Mouse (Mus musculus) retina, postnatal 1 day (tissue): ENCODE measurements around the gene Sox5.

Source experiments
- DNase-seq: peaks from one replicate; pipeline ENCODE4 v3.0.0-alpha.2; 2012

The Sox5 gene

DNA sequence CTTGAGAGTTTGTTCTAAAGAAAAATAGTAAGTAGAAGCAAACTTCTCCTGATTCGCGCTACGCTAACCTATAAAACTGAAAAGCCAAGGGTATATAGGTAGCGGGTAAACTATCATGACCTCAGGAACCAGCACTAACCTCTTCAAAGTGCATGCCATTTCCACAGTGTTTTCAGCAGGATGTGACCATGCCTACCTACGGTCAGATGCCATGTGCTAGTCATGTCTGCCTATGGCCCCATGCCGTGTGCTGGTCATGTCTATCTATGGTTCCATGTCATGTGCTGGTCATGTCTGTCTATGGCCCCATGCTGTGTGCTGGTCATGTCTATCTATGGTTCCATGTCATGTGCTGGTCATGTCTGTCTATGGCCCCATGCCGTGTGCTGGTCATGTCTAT lies 614.7 kb downstream of the Sox5 start:
- DNase-seq: no peak

DNA sequence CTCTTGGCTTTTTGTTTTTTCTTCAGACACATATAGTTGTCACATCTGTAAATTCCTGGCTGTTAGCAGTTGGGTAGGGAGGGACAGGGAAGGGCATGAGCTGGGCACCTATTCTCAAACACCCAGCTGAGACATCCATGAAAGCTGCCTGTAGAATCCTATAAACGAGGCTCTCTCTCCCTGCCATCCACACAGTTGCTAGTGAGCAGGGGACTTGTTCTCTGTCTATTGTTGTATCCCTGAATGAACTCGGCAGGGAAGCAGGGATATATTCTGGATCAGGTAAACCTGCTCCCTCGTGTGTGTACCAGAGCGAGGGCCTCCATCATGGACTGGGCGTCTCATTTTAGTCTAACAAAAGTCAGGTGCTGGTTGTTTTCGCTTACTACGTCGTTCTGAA lies 615.1 kb downstream of the Sox5 start:
- DNase-seq: no peak

- peak; percentile 54 for DNase-seq
Measured at GRCm38 (mm10) chr6:144166104-144166503, 615.7 kb downstream of the Sox5 start.

- DNase-seq: no peak
Measured at GRCm38 (mm10) chr6:144163501-144163900, 618.3 kb downstream of the Sox5 start.

DNA sequence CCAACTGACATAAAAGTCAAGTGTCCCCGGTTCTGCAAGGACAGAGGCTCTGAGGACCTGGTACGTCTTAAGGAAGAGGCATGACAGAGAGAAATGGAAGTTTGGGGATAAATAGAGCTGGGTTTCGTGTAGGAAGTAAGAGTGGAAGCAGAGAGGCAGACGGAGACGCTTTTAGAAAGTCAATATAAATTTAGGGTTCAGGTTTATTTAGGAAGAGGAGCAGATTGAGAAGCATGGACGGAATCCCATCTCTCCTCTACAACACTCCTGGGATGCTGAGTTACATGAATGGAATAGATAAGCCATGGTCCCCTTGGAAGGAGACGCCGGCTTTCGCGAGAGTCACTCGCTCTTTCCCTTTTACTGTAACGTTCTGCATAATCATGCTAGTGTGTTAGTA lies 623.1 kb downstream of the Sox5 start:
- DNase-seq: no peak

GRCm38 (mm10) chr6:144154892-144155424 lies 626.8 kb downstream of the Sox5 start:
- peak; percentile 55 for DNase-seq

GRCm38 (mm10) chr6:144151957-144152356 lies 629.8 kb downstream of the Sox5 start:
- no peak for DNase-seq

GRCm38 (mm10) chr6:144151075-144151474 lies 630.7 kb downstream of the Sox5 start:
- DNase-seq: peak; percentile 62

DNA sequence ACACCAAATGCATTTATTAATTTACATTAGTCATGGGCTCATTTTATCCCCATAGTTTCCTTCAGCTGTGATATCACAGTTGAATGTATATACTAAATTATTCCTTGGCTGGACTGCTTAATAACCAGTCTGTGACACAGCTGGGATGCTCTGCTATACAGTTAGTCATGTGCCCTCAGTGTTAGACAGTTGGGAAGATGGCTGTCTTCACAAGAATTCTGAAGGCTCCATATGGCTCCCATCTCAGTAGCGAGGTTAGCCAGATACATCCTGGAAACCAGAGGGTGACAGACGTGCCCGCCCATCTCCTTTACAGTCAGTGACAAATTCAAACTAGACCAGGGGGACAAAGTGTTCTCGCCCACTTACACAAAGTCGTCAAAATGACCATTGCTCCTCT lies 644.4 kb downstream of the Sox5 start:
- no peak for DNase-seq

DNA sequence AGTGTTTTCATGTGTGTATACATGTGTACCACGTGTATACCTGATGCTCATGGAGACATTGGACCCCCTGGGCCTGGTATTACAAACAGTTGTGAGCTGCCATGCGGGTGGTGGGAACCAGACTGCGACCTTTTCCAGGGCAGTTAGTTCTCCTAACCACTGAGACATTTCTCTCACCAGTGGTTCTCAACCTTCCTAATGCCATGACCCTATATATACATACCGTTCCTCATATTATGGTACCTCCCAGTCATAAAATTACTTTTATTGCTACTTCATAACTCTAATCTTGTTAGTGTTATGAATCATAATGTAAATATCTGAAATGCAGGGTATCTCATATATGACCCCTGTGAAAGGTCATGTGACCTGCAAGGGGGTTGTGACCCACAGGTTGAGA lies 644.9 kb downstream of the Sox5 start:
- DNase-seq: no peak

DNA sequence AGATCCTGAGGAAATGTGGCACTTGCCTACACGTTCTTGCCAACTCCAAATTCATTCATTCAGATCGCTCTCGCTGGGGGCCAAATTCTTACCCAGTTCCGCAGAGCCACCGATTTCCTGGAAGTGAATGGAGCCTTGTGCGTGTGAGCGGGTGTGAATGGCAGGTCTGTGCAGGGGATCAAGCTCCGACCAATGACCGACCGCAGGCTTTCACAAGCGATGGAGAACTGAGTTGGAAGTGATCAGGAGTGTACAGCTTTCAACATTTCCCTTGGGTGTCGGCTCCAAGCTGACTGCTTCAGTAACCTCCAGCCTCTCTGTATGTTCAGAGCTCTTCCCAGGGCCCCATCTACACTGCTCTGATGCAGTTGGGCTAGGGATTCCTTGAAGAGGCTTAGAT lies 651.9 kb downstream of the Sox5 start:
- DNase-seq: no peak

- DNase-seq: no peak
Measured at GRCm38 (mm10) chr6:144119961-144120360, 661.8 kb downstream of the Sox5 start.

DNA sequence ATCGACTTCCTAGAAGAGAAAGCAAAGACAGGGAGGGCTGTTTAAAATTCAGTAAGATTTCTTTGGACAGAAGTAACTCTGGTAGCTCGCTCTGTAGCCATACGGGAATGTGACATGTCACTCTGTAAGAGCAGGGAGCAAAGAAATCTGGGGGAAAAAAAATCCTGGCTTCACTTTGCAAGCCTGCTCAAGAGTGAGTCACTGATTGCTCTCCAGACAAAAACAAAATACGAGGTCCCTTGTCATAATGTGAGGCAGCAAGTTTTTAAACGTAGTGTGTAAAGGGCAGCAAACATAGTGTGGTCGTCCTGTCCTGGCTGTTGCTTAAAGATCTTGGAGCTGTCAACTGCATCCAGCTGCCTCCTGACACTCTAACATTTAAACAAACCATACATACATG lies 665.1 kb downstream of the Sox5 start:
- DNase-seq: no peak

GRCm38 (mm10) chr6:144111561-144111960 lies 670.2 kb downstream of the Sox5 start:
- DNase-seq: no peak

DNA sequence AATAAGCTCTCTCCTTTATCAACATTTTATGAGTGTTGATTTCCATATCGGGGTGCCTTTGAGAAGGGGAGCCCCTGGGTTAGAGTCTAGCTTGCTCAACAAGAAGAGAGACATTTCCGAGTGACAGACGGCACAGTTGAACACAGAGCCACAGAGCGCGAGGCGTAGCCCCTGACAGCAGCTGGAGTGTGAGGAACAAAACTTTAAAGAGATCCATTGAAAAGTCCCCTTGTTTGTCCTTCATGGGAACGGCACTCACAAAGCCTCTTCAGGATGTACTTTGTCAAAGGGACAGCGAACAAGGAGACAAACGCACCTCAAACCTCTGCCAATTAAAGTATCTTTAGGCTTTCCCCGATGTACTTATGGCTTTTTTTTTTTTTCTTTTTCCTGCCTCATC lies 674.9 kb downstream of the Sox5 start:
- peak; percentile 14 for DNase-seq

DNA sequence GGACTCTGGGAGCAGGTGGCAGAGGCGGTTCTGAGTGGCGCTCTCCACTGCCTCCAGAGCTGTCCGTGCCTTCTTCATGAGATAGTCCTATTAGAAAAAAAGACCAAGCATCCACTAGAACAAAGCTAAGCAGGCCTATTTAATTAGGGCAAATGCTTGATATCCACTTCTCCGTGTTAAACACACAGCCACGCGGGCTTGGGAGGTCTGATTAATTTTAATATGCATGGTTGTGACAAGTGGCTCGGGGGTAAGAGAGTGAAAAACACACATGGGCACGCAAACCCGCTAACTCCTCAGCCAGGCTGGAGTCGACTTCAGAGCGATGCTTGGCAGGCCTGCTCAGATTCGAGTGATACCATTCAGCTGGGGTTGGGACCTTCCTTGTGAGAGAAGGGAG lies 676.1 kb downstream of the Sox5 start:
- DNase-seq: peak; percentile 61

DNA sequence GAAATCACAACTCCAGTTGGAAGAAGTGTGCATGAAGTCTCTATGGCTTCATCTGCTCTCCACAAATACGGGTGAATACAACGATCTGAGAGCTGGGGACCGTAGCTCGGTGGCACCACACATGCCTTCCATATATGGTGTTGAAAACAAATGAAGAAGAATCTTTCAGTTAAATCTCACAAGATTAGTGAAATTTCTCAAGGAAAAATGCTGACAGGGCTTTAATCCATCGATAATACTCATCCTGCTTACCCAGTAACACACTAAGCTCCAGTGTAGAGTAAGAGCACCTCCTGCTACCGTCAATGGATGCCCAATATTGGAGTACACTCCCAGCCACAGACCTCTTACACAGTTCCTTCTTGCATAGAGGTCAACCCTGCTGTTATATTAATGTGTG lies 678.2 kb downstream of the Sox5 start:
- DNase-seq: no peak

DNA sequence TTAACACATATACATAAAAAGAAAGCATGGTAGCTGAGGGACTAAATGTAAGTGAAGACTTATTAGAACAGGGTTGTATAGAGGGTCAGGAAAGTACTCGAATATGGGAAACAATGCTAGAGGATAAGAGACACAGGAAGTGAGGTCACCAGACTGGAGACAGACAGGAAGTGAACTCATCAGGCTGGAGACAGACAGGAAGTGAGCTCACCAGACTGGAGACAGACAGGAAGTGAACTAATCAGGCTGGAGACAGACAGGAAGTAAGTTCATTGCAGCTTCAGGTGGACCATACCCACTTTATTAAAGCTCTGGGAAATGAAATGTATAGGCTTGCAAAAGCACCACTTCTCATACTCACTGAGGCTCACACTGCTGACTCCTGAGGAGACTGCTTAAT lies 680.9 kb downstream of the Sox5 start:
- DNase-seq: no peak

DNA sequence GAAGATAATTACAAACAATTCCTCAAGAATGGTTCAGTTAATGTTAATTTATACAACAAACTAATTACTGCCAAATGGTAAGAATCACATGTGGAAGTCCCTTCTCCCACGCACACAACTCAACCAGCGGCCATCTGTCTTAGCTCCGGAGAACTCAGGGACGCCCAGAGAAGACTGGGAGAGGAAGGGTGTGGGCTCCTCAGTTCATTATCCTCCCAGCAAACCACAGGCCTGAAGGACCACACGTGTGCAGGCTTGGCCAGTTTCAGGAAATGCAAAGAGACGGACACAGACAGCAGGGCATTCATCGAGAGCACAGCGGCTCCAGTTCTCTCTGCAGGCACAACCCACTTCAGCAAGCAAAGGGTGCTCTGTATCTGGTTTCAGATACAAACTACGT lies 683.7 kb downstream of the Sox5 start:
- DNase-seq: peak; percentile 43

- peak; percentile 17 for DNase-seq
Measured at GRCm38 (mm10) chr6:144088256-144088655, 693.5 kb downstream of the Sox5 start.

GRCm38 (mm10) chr6:144086096-144086810 lies 695.5 kb downstream of the Sox5 start:
- no peak for DNase-seq

GRCm38 (mm10) chr6:144082297-144082696 lies 699.5 kb downstream of the Sox5 start:
- DNase-seq: no peak

- DNase-seq: no peak
Measured at GRCm38 (mm10) chr6:144077826-144078225, 704.0 kb downstream of the Sox5 start.

DNA sequence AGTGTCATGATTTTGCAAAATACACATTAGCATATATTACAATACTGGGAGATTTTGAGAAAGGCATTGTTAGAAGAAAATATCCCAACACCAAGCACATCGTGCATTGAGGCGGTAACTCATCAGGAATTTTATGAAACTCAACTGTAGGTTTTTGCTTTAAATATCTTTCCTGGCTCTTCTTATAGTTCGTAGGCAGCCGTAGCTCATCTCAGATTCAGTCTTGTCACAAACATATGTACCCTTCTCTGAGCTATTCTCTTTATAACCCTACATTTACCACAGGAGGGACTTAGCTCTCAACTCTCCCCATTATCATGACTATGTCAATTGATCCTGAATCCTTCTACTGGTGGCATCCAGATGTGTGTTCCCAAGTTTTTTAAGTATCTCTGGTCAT lies 705.4 kb downstream of the Sox5 start:
- DNase-seq: no peak

DNA sequence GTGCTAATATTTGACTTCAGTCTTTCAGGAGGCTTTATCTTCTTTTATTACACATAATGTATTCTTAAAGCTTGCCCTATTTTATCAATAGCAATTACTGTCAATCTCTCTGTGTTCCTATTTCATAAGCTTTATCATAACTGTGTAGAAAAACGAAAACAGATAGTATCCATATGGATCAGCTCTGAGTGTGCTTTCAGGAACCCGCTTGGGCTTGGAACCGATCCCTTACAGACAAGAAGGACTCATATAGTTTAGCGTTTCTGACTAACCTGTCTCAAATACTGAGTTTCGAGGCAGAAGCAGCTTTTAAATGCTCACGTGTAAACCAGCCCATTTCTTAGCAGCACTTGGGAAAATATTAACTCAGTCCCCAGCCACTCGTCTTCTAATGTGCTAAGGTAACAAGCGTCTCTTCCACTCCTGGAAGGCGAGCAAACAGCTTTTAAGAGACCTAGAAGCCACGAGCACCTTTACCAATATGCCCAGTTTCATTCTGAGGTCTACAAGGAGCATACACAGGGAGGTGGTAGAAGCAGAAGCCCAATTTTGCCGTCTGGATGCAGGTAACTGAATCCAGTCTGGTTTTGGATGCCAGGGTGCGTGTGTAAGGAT lies 706.3 kb downstream of the Sox5 start:
- DNase-seq: no peak
